Mouse (Mus musculus): ENCODE data around the gene Btbd35f7.
"Not testable (repeated sequence)": the region's sequence is repeated elsewhere in the genome, so short reads cannot be mapped to it uniquely, and the experiment has no call there.

Btbd35f7 gene

GRCm38 (mm10) chrX:5668767-5669166 lies at the start of gene Btbd35f7:
Gene Btbd35f7 (plus strand): TSS chrX:5669067.
- DNase-seq, result not testable (repeated sequence)
